Mouse (Mus musculus) MEL (cell line): ENCODE data around the gene Sult6b2. TPM values are rescaled to one million over a fixed set of nuclear protein-coding genes. Genes with fewer than 3 reads are reported as not detected.

Experiments
- DNase-seq: peaks from one replicate; pipeline ENCODE4 v3.0.0; 2011; ENCODE audit warnings: low read depth, low spot score
- H3K27ac ChIP-seq: 2 replicates; pipeline ENCODE4 v1.5.1; 2012; ENCODE audit warnings: low read depth, mild to moderate bottlenecking, control low read depth, low read length, moderate library complexity; ENCODE audit not compliant: control insufficient read depth
- H3K27me3 ChIP-seq, 2 experiments: fragments of 150-350 bp in 1 of 2; sonication (generic) in 1 of 2; 2 replicates each; pipeline ENCODE4 v1.6.1; 2012; ENCODE audit warnings: low read length in 2 of 2, mild to moderate bottlenecking in 2 of 2, improper control_type of control experiment in 1 of 2, moderate library complexity in 1 of 2; ENCODE audit not compliant: insufficient read depth in 2 of 2, control insufficient read depth in 1 of 2
- H3K36me3 ChIP-seq, 2 experiments: 2 replicates each; pipeline ENCODE4 v1.6.1; 2012 to 2014; ENCODE audit warnings: low read length in 2 of 2, improper control_type of control experiment in 1 of 2, inconsistent platforms in 1 of 2, mild to moderate bottlenecking in 1 of 2; ENCODE audit not compliant: insufficient read depth in 2 of 2, control insufficient read depth in 1 of 2
- H3K4me1 ChIP-seq, 2 experiments: fragments of 150-350 bp in 1 of 2; sonication (generic) in 1 of 2; 2 replicates each; pipeline ENCODE4 v1.6.1; 2012; ENCODE audit warnings: low read length in 2 of 2, improper control_type of control experiment in 1 of 2, mild to moderate bottlenecking in 1 of 2; ENCODE audit not compliant: insufficient read depth in 2 of 2, control insufficient read depth in 1 of 2
- H3K4me3 ChIP-seq, 2 experiments: fragments of 150-350 bp in 1 of 2; sonication (generic) in 1 of 2; 2 replicates each; pipeline ENCODE4 v1.5.1; 2012; ENCODE audit warnings: low read depth in 2 of 2, low read length in 2 of 2, mild to moderate bottlenecking in 2 of 2, moderate library complexity in 2 of 2, control low read depth in 1 of 2, improper control_type of control experiment in 1 of 2; ENCODE audit not compliant: control insufficient read depth in 1 of 2, insufficient read depth in 1 of 2
- H3K79me2 ChIP-seq: 2 replicates; pipeline ENCODE4 v1.6.1; 2012; ENCODE audit warnings: mild to moderate bottlenecking, low read length, moderate library complexity; ENCODE audit not compliant: control insufficient read depth, poor library complexity, insufficient read depth
- H3K9ac ChIP-seq: 2 replicates; pipeline ENCODE4 v1.6.1; 2012; ENCODE audit warnings: low read depth, mild to moderate bottlenecking, control low read depth, low read length, moderate library complexity; ENCODE audit not compliant: control insufficient read depth, poor library complexity, severe bottlenecking
- H3K9me3 ChIP-seq: fragments of 150-350 bp; sonication (generic); replicated peaks from 2 replicates; pipeline ENCODE4 v1.6.1; 2012; ENCODE audit warnings: mild to moderate bottlenecking, low read length, improper control_type of control experiment, moderate library complexity; ENCODE audit not compliant: insufficient read depth
- BHLHE40 ChIP-seq: IDR thresholded peaks from 2 replicates; pipeline ENCODE4 v1.6.1; 2012; ENCODE audit warnings: low read depth, mild to moderate bottlenecking, inconsistent platforms, low read length, improper control_type of control experiment, borderline replicate concordance
- CHD1 ChIP-seq: IDR thresholded peaks from 2 replicates; pipeline ENCODE4 v1.6.1; 2012; ENCODE audit warnings: low read depth, mild to moderate bottlenecking, inconsistent platforms, low read length, improper control_type of control experiment
- CTCF ChIP-seq, 3 experiments: IDR thresholded peaks in 2 of 3; conservative IDR thresholded peaks in 1 of 3; 2 replicates each; pipeline ENCODE4 v1.5.1; 2011 to 2012; ENCODE audit warnings: low read length in 3 of 3, low read depth in 2 of 3, mild to moderate bottlenecking in 2 of 3, improper control_type of control experiment in 1 of 3, inconsistent platforms in 1 of 3, mixed read lengths in 1 of 3, moderate library complexity in 1 of 3; ENCODE audit not compliant: control insufficient read depth in 1 of 3, insufficient read depth in 1 of 3, poor library complexity in 1 of 3, severe bottlenecking in 1 of 3
- EP300 ChIP-seq, 2 experiments: IDR thresholded peaks; 2 replicates each; pipeline ENCODE4 v1.6.1; 2011; ENCODE audit warnings: improper control_type of control experiment in 2 of 2, low read length in 2 of 2, low read depth in 1 of 2, mild to moderate bottlenecking in 1 of 2
- GATA1 ChIP-seq: IDR thresholded peaks from 2 replicates; pipeline ENCODE4 v1.6.1; 2011; ENCODE audit warnings: low read depth, low read length, improper control_type of control experiment
- KAT2A ChIP-seq: conservative IDR thresholded peaks from 2 replicates; pipeline ENCODE4 v1.6.1; 2012; ENCODE audit warnings: low read depth, low read length, improper control_type of control experiment, inconsistent platforms
- MAFK ChIP-seq: IDR thresholded peaks from 2 replicates; pipeline ENCODE4 v1.6.1; 2011; ENCODE audit warnings: low read depth, mild to moderate bottlenecking, low read length, improper control_type of control experiment, borderline replicate concordance
- MAZ ChIP-seq: IDR thresholded peaks from 2 replicates; pipeline ENCODE4 v1.6.1; 2012; ENCODE audit warnings: low read depth, mild to moderate bottlenecking, inconsistent platforms, low read length, improper control_type of control experiment
- MXI1 ChIP-seq: IDR thresholded peaks from 2 replicates; pipeline ENCODE4 v1.6.1; 2011; ENCODE audit warnings: mild to moderate bottlenecking, low read depth, low read length, improper control_type of control experiment
- MYB ChIP-seq: IDR thresholded peaks from 2 replicates; pipeline ENCODE4 v1.6.1; 2011; ENCODE audit warnings: mild to moderate bottlenecking, low read depth, low read length, improper control_type of control experiment
- NRF1 ChIP-seq: IDR thresholded peaks from 2 replicates; pipeline ENCODE4 v1.6.1; 2014; ENCODE audit warnings: low read depth, mild to moderate bottlenecking, inconsistent platforms, low read length, improper control_type of control experiment, moderate library complexity; ENCODE audit not compliant: poor library complexity, insufficient read depth, severe bottlenecking
- POLR2A ChIP-seq, 2 experiments: IDR thresholded peaks; 2 replicates each; pipeline ENCODE4 v1.6.1; 2011 to 2012; ENCODE audit warnings: low read length in 2 of 2, mild to moderate bottlenecking in 2 of 2, control low read depth in 1 of 2, improper control_type of control experiment in 1 of 2, low read depth in 1 of 2, moderate library complexity in 1 of 2; ENCODE audit not compliant: control insufficient read depth in 1 of 2, insufficient read depth in 1 of 2, poor library complexity in 1 of 2
- POLR2AphosphoS5 ChIP-seq: IDR thresholded peaks from 2 replicates; pipeline ENCODE4 v1.6.1; 2012; ENCODE audit warnings: low read depth, borderline replicate concordance, mild to moderate bottlenecking, inconsistent platforms, low read length, moderate library complexity, mixed read lengths
- SIN3A ChIP-seq: IDR thresholded peaks from 2 replicates; pipeline ENCODE4 v1.6.1; 2012; ENCODE audit warnings: low read length, improper control_type of control experiment, inconsistent platforms
- SMC3 ChIP-seq: IDR thresholded peaks from 2 replicates; pipeline ENCODE4 v1.6.1; 2011; ENCODE audit warnings: low read depth, low read length, improper control_type of control experiment
- TAL1 ChIP-seq: IDR thresholded peaks from 2 replicates; pipeline ENCODE4 v1.6.1; 2012; ENCODE audit warnings: mild to moderate bottlenecking, inconsistent platforms, low read length, moderate library complexity, mixed read lengths
- TBP ChIP-seq: IDR thresholded peaks from 2 replicates; pipeline ENCODE4 v1.8.0; 2011; ENCODE audit warnings: low read depth, low read length, improper control_type of control experiment
- UBTF ChIP-seq: IDR thresholded peaks from 2 replicates; pipeline ENCODE4 v1.6.1; 2012; ENCODE audit warnings: low read depth, mild to moderate bottlenecking, inconsistent platforms, low read length, improper control_type of control experiment, moderate library complexity, borderline replicate concordance; ENCODE audit not compliant: insufficient read depth
- USF1 ChIP-seq: IDR thresholded peaks from 2 replicates; pipeline ENCODE4 v1.6.1; 2014; ENCODE audit warnings: low read depth, mild to moderate bottlenecking, inconsistent platforms, low read length, improper control_type of control experiment, moderate library complexity
- USF2 ChIP-seq, 2 experiments: IDR thresholded peaks; 2 replicates each; pipeline ENCODE4 v1.6.1; 2011 to 2012; ENCODE audit warnings: improper control_type of control experiment in 2 of 2, low read length in 2 of 2, borderline replicate concordance in 1 of 2, inconsistent platforms in 1 of 2, low read depth in 1 of 2, mild to moderate bottlenecking in 1 of 2; ENCODE audit not compliant: insufficient read depth in 1 of 2
- ZC3H11A ChIP-seq: IDR thresholded peaks from 2 replicates; pipeline ENCODE4 v1.6.1; 2012; ENCODE audit warnings: low read depth, mild to moderate bottlenecking, inconsistent platforms, low read length, improper control_type of control experiment
- ZNF384 ChIP-seq: IDR thresholded peaks from 2 replicates; pipeline ENCODE4 v1.6.1; 2012; ENCODE audit warnings: low read depth, mild to moderate bottlenecking, inconsistent platforms, low read length, improper control_type of control experiment
- polyA plus RNA-seq, 2 experiments: library from polyadenylated mRNA; stranded (reverse) in 1 of 2; unstranded in 1 of 2; fragments of >175 nt in 1 of 2; fragments of >200 nt in 1 of 2; gene quantifications; 2 replicates each; pipeline versions ENCODE4 v1.2.1 to v1.2.4; 2012; ENCODE audit warnings: low replicate concordance in 2 of 2, low read depth in 1 of 2; ENCODE audit not compliant: insufficient read length in 2 of 2, insufficient read depth in 1 of 2, missing spikeins in 1 of 2
- total RNA-seq: library from RNA; depleted of rRNA; stranded (reverse); fragments of 300-350 nt; gene quantifications from 2 replicates; pipeline ENCODE4 v1.2.3, GENCODE M21; 2012

The Sult6b2 gene
- total and polyA plus RNA-seq, 3 experiments, result 0.07 TPM; not detected in 2

DNA sequence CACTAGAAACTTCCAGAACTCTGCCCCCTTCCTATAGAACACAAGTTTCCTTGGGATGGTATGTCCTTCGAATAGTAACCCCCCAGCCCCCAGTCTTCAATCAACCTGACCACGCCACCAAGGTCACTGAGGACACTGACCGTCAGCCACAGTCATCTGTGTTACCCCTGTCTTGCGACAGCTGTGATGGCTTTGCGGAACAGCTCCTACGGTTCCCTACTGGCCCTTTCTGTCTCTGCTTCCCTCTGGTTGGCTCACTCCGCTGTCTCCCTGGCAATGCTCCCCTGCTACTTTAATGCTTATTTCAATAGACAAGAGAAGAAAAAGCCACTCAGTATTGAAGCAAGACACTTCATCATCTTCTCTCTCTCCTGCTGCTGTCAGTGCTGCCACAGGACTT lies 10.8 kb downstream of the Sult6b2 start:
- H3K27ac ChIP-seq, result no peak overlapping the region
- H3K27me3 ChIP-seq, result no peaks in the 10 kb centered on the region; a peak in 1 of 4 replicates
- H3K9ac ChIP-seq, result no peak overlapping the region
- H3K36me3 ChIP-seq, result no peaks in the 10 kb centered on the region
- no peak for DNase-seq
- no peaks in the 10 kb centered on the region for H3K4me1 ChIP-seq
- no peaks in the 10 kb centered on the region for H3K9me3 ChIP-seq
- no peaks in the 10 kb centered on the region for H3K79me2 ChIP-seq
- TF ChIP-seq POLR2AphosphoS5 (no peak), UBTF (no peak), CHD1 (no peak), TBP (no peak), ZNF384 (no peak), KAT2A (no peak), MAZ (no peak), SMC3 (no peak), NRF1 (no peak), POLR2A (IDR thresholded peaks at IDR 0.05; ENCODE audit: control insufficient read depth in 1 of 2, insufficient read depth in 1 of 2, low read depth in 1 of 2, low read length in 2 of 2, poor library complexity in 1 of 2) (no peak), USF1 (no peak), GATA1 (no peak)
- TF ChIP-seq, all 39 proteins: peak for 0
- no peak overlapping the region for H3K4me3 ChIP-seq

DNA sequence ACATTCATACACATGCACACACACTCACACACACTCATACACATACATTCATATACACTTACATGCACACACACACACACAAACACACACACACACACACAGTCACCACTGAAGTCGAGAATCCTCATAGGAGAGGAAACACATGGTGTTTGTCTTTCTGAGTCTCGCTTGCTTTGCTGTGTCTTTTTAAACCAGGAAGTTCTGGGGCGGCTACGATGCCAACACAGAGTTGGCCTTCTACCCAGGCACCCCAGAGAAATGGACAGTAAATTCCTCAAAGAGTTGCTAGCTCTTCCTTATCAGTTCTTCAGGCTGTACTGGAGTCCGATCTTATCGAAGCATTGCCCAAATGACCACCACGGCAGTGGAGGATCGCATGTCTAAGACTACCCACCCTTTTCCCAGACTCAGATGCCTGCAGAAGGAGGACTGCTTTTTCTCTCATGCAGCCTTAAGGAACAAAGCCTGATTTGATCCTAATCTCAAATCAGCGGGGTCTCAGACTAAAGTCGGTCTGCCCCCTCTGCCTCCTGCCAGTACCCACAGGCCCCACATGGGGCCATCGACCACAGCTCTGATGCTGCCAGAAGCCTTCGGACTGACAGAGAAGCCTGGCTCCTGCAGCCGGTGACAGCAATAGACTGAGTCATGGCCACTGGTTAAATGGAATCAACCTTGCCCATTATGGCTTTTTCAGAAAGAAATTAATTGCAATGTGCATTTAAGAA lies 11.9 kb downstream of the Sult6b2 start:
- H3K27me3 ChIP-seq, result no peaks in the 10 kb centered on the region; a peak in 1 of 4 replicates
- H3K79me2 ChIP-seq, result no peaks in the 10 kb centered on the region
- H3K4me3 ChIP-seq, result no peak overlapping the region
- TF ChIP-seq KAT2A, result no peak
- TF ChIP-seq BHLHE40, result no peak
- no peak for TF ChIP-seq TAL1
- no peak for TF ChIP-seq CTCF (IDR thresholded peaks at IDR 0.05 in 2 of 3, conservative IDR thresholded peaks at IDR 0.05 in 1 of 3; ENCODE audit: control insufficient read depth in 1 of 3, insufficient read depth in 1 of 3, low read depth in 2 of 3, low read length in 3 of 3, poor library complexity in 1 of 3, severe bottlenecking in 1 of 3)
- no peak for TF ChIP-seq USF2 (IDR thresholded peaks at IDR 0.05; ENCODE audit: borderline replicate concordance in 1 of 2, insufficient read depth in 1 of 2, low read depth in 1 of 2, low read length in 2 of 2)
- TF ChIP-seq SIN3A, result no peak
- no peak for TF ChIP-seq NRF1
- no peak for TF ChIP-seq MXI1
- TF ChIP-seq ZNF384, result no peak
- TF ChIP-seq MAZ, result no peak
- no peak for TF ChIP-seq EP300 (IDR thresholded peaks at IDR 0.05; ENCODE audit: low read depth in 1 of 2, low read length in 2 of 2)
- no peak for TF ChIP-seq MYB
- TF ChIP-seq POLR2A (IDR thresholded peaks at IDR 0.05; ENCODE audit: control insufficient read depth in 1 of 2, insufficient read depth in 1 of 2, low read depth in 1 of 2, low read length in 2 of 2, poor library complexity in 1 of 2), result no peak
- no peak for TF ChIP-seq MAFK
- TF ChIP-seq POLR2AphosphoS5, result no peak
- TF ChIP-seq ZC3H11A, result no peak
- no peaks in the 10 kb centered on the region for H3K4me1 ChIP-seq
- H3K9me3 ChIP-seq, result no peaks in the 10 kb centered on the region
- H3K9ac ChIP-seq, result no peak overlapping the region
- H3K27ac ChIP-seq, result no peak overlapping the region
- H3K36me3 ChIP-seq, result no peaks in the 10 kb centered on the region
- no peak for DNase-seq
